Comparison of ENCODE assay signal across 18 mouse cellular contexts in the genomic region with DNA sequence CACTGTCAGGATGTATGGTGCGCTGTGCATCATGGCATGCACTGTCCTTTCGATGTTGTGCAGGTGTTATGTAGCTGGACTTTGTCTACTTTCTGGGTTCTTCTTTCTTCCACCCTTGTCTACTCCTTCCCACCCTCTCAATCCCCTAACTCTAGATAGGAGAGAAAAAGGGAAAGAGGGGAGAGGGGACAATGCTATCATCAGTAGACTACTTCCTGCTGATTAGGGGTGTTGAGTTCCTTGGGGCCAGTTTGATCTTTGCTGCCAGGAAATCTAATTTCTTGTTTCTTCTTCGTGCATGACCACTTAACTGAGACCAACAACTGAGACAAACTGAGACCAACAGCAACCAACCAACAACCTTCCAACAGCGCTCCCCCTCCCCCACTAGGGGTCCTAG. TPM values are rescaled to one million over a fixed set of nuclear protein-coding genes. Genes with fewer than 3 reads are reported as not detected.
"Had no signal": no experiment of that assay in that cellular context is flagged by ENCODE, and none has a peak within 500 bp of the region (broad histone marks: within the 10 kb centered on the region; RNA-seq: fewer than 3 reads in every experiment).

No protein-coding gene starts in this region.

- H3K4me3 ChIP-seq: neural tube, embryonic 13.5 days; neural tube, embryonic 15.5 days; stomach, embryonic 15.5 days had no signal

- H3K27me3 ChIP-seq: neural tube, embryonic 15.5 days; stomach, embryonic 15.5 days had no signal

- DNase-seq: retina, postnatal 1 day; right cerebral cortex, adult 18-20 months; right cerebral cortex, postnatal 14 days; right cerebral cortex, postnatal 25 days; right cerebral cortex, postnatal 4 days; spleen, adult 18-20 months; thymus, adult 18-20 months; thymus, adult 2 months; thymus, postnatal 14 days; thymus, postnatal 25 days; thymus, postnatal 36 days; thymus, postnatal 4 days had no signal

- H3K4me2 ChIP-seq: neural tube, embryonic 13.5 days; neural tube, embryonic 15.5 days; stomach, embryonic 15.5 days had no signal

- H3K9me3 ChIP-seq: neural tube, embryonic 13.5 days; neural tube, embryonic 15.5 days; stomach, embryonic 15.5 days had no signal

- H3K36me3 ChIP-seq: neural tube, embryonic 15.5 days; stomach, embryonic 15.5 days had no signal

- H3K9ac ChIP-seq: neural tube, embryonic 13.5 days; neural tube, embryonic 15.5 days; stomach, embryonic 15.5 days had no signal

- H3K27ac ChIP-seq: neural tube, embryonic 13.5 days; neural tube, embryonic 15.5 days; stomach, embryonic 15.5 days; stomach, postnatal 0 days had no signal

RNA-seq across cellular contexts. Expression of gene Cyp17a1, which starts 37.6 kb away (rescaled TPM):
- polyA plus RNA-seq: neural tube, embryonic 13.5 days; neural tube, embryonic 15.5 days; stomach, embryonic 14.5 days; stomach, embryonic 15.5 days; stomach, postnatal 0 days; urinary bladder, adult 2 months had no signal
